Mouse (Mus musculus): ENCODE results near the gene Atg16l1.

GRCm38 (mm10) chr1:87813681-87814080, 58.0 kb downstream of the Atg16l1 start:
- TF ChIP-seq CTCF (IDR thresholded peaks at IDR 0.05; ENCODE audit: low read depth), result no peak
- no peak for TF ChIP-seq EP300 (optimal IDR thresholded peaks at IDR 0.05)
